Mouse (Mus musculus) myocyte (in vitro differentiated cells): ENCODE results near the gene Mepce.

Experiments
- CEBPB ChIP-seq: IDR thresholded peaks from 2 replicates; pipeline ENCODE4 v1.6.1; 2011; ENCODE audit warnings: mild to moderate bottlenecking, moderate library complexity; ENCODE audit not compliant: poor library complexity, insufficient read depth, severe bottlenecking
- E2F4 ChIP-seq: IDR thresholded peaks from one replicate; pipeline ENCODE4 v1.6.1; 2011; ENCODE audit warnings: mild to moderate bottlenecking, control low read depth, moderate library complexity; ENCODE audit not compliant: insufficient read depth
- MAX ChIP-seq: IDR thresholded peaks from one replicate; pipeline ENCODE4 v1.6.1; 2011; ENCODE audit warnings: low read depth, mild to moderate bottlenecking, control low read depth
- MYOD1 ChIP-seq, 3 experiments: IDR thresholded peaks; one replicate each; pipeline ENCODE4 v1.6.1; 2011; ENCODE audit warnings: control low read depth in 2 of 3, low read depth in 2 of 3, mild to moderate bottlenecking in 2 of 3, moderate library complexity in 1 of 3; ENCODE audit not compliant: insufficient read length in 2 of 3, control insufficient read depth in 1 of 3
- MYOG ChIP-seq, 3 experiments: IDR thresholded peaks; one replicate each; pipeline ENCODE4 v1.6.1; 2011; ENCODE audit warnings: control low read depth in 2 of 3, low read depth in 2 of 3, mild to moderate bottlenecking in 2 of 3; ENCODE audit not compliant: insufficient read length in 2 of 3, control insufficient read depth in 1 of 3, insufficient read depth in 1 of 3
- POLR2A ChIP-seq: IDR thresholded peaks from one replicate; pipeline ENCODE4 v1.6.1; 2011; ENCODE audit warnings: low read depth, mild to moderate bottlenecking, control low read depth, moderate library complexity; ENCODE audit not compliant: insufficient read length
- REST ChIP-seq: IDR thresholded peaks from one replicate; pipeline ENCODE4 v1.6.1; 2011; ENCODE audit warnings: mild to moderate bottlenecking, control low read depth, moderate library complexity; ENCODE audit not compliant: insufficient read depth, insufficient read length
- SRF ChIP-seq: IDR thresholded peaks from one replicate; pipeline ENCODE4 v1.6.1; 2011; ENCODE audit warnings: low read depth; ENCODE audit not compliant: control insufficient read depth, insufficient read length
- TCF12 ChIP-seq: IDR thresholded peaks from one replicate; pipeline ENCODE4 v1.6.1; 2011; ENCODE audit warnings: mild to moderate bottlenecking, control low read depth; ENCODE audit not compliant: poor library complexity, insufficient read depth, severe bottlenecking
- TCF3 ChIP-seq: IDR thresholded peaks from one replicate; pipeline ENCODE4 v1.6.1; 2011; ENCODE audit warnings: low read depth, control low read depth; ENCODE audit not compliant: insufficient read length
- USF1 ChIP-seq: IDR thresholded peaks from one replicate; pipeline ENCODE4 v1.6.1; 2011; ENCODE audit warnings: low read depth, mild to moderate bottlenecking, control low read depth, moderate library complexity

DNA sequence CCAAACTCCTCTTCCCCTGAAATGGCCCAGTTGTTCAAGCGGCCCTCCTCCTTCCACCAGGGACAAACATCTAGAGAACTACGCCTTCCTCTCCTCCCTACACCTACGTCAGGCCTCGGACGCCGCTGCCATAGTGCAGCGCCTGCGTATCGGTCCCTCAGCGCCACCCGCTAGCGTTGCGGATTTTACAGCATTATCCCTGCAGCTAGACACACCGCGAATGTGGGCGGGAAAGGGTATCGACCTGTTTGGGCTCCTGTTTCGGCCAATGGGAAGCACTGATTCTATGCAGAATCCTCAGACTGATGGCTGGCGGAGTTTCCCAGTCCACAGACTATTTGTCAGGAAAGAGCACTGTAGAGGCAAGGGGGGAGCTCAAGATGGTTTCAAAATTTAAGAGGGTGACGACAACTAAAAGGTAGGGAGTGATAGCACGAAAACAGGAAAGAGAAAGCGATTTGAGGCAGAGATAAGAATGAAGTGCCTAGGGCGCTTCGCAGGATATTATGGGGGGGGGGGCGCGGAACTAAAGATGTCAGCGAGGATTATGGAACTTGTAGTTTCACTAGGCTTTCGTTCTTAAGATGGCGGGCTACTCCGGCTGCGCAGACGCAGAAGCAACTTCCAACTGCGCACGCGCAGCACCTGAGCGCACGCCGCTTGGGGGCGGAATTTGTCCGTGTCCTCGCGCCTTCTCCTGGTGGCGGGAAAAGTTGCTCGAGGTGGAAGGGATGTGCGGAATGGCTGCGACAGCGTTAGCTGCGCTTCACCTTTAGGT lies at the start of gene Mepce, which contains the start of gene Zcwpw1:
- TF ChIP-seq POLR2A, result peak; percentile 76
- TF ChIP-seq MAX, result peak; percentile 97
- no peak for TF ChIP-seq USF1
- TF ChIP-seq REST, result no peak
- TF ChIP-seq TCF12, result no peak
- TF ChIP-seq CEBPB, result no peak
- no peak for TF ChIP-seq MYOG (IDR thresholded peaks at IDR 0.05; ENCODE audit: control insufficient read depth in 1 of 3, insufficient read depth in 1 of 3, insufficient read length in 2 of 3, low read depth in 2 of 3)
- TF ChIP-seq E2F4, result peak; percentile 76
- TF ChIP-seq MYOD1 (IDR thresholded peaks at IDR 0.05; ENCODE audit: control insufficient read depth in 1 of 3, insufficient read length in 2 of 3, low read depth in 2 of 3), result no peak
- no peak for TF ChIP-seq SRF
- no peak for TF ChIP-seq TCF3
